Mouse (Mus musculus) megakaryocyte, embryonic 14.5 days (primary cell): ENCODE data around the gene Grin2d. TPM values are rescaled to one million over a fixed set of nuclear protein-coding genes. Genes with fewer than 3 reads are reported as not detected.
"Not testable (repeated sequence)": the region's sequence is repeated elsewhere in the genome, so short reads cannot be mapped to it uniquely, and the experiment has no call there.

Experiments
- H3K27me3 ChIP-seq: replicated peaks from 2 replicates; pipeline ENCODE3; 2012; ENCODE audit warnings: inconsistent platforms
- H3K36me3 ChIP-seq: replicated peaks from 2 replicates; pipeline ENCODE3; 2012; ENCODE audit warnings: low read length, inconsistent platforms, mixed read lengths
- H3K4me1 ChIP-seq: 2 replicates; pipeline ENCODE4 v1.6.1; 2012; ENCODE audit warnings: inconsistent platforms
- H3K4me3 ChIP-seq: replicated peaks from 2 replicates; pipeline ENCODE3; 2012; ENCODE audit warnings: moderate library complexity, mild to moderate bottlenecking, inconsistent platforms
- H3K9me3 ChIP-seq: 2 replicates; pipeline ENCODE4 v1.6.1; 2012; ENCODE audit warnings: inconsistent platforms
- FLI1 ChIP-seq: IDR thresholded peaks from 2 replicates; pipeline ENCODE4 v1.6.1; 2012; ENCODE audit warnings: low read length, inconsistent platforms, mixed read lengths
- GATA1 ChIP-seq: IDR thresholded peaks from 3 replicates; pipeline ENCODE4 v1.6.1; 2012; ENCODE audit warnings: mixed read lengths, low read length, inconsistent platforms, borderline replicate concordance
- polyA plus RNA-seq: library from polyadenylated mRNA; stranded (reverse); fragments of >175 nt; gene quantifications from 2 replicates; pipeline ENCODE4 v1.2.3, GENCODE M21; 2012; ENCODE audit warnings: low replicate concordance; ENCODE audit not compliant: insufficient read depth

Grin2d gene
- 0.31 and 2.6 TPM in 2 replicates for polyA plus RNA-seq

DNA sequence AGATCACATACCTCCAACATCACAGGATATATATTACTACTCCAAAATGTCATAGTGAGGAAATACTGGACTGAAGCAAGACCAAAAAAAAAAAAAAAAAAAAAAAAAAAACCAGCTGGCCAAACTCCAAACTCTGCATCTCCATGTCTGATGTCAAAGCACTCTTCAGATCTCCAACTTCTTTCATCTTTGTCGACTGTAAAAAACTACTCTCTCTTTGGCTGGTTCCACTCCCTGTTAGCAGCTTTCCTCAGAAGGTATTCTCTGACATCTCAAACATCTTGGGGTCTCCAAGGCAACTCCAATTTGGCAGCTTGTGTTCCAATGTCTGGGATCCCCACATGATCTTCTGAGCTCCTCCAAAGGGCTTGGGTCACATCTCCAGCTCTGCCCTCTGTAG is at the start of gene Grin2d:
Gene Grin2d (minus strand): TSS at position 101 of the 400 bp plus-strand sequence.
- not testable (repeated sequence) for H3K27me3 ChIP-seq, H3K4me3 ChIP-seq, H3K9me3 ChIP-seq
- Histone ChIP-seq H3K4me1 (peaks cover 33% of the 10 kb centered on the region), H3K36me3 (peaks cover 94% of the 10 kb centered on the region)

DNA sequence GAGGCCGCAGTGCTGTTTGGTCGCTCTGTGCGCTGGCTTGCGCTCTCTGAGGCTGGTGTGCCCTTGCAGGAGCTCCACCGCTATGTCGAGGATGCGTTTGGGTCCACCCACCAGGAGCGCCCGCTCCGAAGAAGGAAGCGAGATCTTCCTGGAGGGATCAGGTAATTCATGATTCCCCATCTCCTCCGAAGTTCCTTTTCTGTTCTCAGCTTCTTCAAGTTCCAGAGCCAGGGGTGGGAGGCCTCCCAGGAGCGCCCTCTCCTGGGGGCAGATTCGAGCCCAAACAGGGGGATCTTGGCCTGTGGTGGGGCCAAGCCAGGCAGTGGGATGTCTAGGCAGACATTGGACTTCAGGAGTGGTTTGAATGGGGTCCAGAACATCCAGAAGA is 46.2 kb upstream of the Grin2d start:
- H3K9me3 ChIP-seq: peaks cover 26% of the 10 kb centered on the region
- H3K4me1 ChIP-seq: peaks cover 54% of the 10 kb centered on the region
- H3K27me3 ChIP-seq: no peaks in the 10 kb centered on the region
- H3K36me3 ChIP-seq: peaks cover 17% of the 10 kb centered on the region
- TF ChIP-seq FLI1 (no peak), GATA1 (no peak)
- H3K4me3 ChIP-seq: peak overlapping the region; percentile 93

DNA sequence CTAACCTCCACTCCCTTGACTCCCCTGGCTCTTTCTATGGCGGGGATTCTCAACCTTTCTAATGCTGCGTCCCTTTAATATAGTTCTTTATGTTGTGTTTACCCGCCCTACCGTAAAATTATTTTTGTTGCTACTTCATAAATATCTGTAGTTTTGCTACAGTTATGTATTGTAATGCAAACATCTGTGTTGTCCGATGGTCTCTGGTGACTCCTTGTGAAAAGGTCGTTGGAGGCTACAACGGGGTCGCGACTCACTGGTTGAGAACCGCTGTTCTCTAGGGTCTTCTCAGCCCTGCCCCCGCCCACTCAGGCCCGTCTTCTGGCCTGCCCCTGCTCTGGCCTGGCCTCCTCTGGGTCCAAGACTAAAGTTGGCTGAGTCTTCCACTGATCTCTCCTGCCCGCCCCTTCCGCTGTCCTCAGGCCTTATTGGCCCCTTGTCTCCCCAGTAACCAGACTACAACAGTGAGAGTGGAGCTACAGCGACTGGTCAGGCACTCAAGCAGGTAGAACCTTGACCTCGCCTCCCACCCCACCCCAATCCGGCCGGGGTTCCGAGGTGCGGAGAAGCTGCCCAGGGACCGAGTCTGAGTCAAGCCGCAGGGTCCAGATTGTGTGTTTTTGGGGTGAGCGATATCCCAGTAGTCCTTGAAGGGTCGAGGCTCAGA is 45.7 kb upstream of the Grin2d start, which contains the start of gene Ccdc114:
Gene Ccdc114 (plus strand): TSS at position 311 of the 667 bp plus-strand sequence.
- H3K4me1 ChIP-seq: peaks cover 59% of the 10 kb centered on the region
- peaks cover 22% of the 10 kb centered on the region for H3K36me3 ChIP-seq
- peaks cover 26% of the 10 kb centered on the region for H3K9me3 ChIP-seq
- peak within 1 kb of the TSS; percentile 93 for H3K4me3 ChIP-seq
- no peak for TF ChIP-seq FLI1
- TF ChIP-seq GATA1: no peak
- H3K27me3 ChIP-seq: no peaks in the 10 kb centered on the region

DNA sequence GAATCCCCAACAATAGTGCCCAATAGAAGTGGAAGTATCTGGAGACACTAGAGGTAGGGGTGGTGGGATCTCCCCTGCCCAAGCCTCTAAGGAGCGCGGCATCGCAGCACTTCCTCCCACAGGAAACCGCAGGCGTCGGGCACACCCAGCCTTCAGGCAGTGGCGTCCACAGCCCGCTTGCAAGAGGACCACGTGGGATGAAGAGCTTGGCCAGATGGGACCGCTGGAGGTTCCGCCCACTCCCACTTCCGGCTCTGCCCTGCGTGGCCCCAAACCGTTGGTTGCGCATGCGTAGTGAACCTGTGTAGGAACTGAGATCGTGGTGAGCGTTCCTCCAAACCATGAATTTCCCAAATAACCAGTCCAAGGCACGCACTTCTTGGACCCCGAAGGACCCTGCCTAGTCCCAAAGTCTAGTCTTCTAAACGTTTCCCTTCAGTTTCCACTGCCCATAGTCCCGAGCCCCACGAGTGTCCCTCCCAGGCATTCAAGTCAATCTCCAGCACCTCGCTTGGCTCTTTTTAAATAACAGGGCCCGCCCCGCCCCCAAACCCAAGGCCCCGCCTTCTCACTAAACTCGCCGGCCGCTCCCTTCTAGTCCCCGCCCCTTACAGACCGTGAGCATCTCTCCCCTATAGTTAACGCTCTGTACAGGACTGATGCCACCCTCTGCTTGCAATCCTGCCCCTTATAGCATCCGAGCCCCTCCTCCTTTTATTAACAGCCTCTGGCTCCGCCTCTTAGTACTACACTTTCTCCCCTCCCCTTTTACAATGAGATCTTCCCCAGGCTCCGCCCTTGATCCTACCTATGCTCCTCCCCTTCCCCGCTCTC is 45.0 kb upstream of the Grin2d start:
- Histone ChIP-seq H3K9me3 (peaks cover 23% of the 10 kb centered on the region), H3K4me3 (peak overlapping the region; percentile 93), H3K4me1 (peaks cover 62% of the 10 kb centered on the region), H3K36me3 (peaks cover 27% of the 10 kb centered on the region), H3K27me3 (no peaks in the 10 kb centered on the region)
- TF ChIP-seq FLI1 (peak; percentile 91), GATA1 (no peak)

DNA sequence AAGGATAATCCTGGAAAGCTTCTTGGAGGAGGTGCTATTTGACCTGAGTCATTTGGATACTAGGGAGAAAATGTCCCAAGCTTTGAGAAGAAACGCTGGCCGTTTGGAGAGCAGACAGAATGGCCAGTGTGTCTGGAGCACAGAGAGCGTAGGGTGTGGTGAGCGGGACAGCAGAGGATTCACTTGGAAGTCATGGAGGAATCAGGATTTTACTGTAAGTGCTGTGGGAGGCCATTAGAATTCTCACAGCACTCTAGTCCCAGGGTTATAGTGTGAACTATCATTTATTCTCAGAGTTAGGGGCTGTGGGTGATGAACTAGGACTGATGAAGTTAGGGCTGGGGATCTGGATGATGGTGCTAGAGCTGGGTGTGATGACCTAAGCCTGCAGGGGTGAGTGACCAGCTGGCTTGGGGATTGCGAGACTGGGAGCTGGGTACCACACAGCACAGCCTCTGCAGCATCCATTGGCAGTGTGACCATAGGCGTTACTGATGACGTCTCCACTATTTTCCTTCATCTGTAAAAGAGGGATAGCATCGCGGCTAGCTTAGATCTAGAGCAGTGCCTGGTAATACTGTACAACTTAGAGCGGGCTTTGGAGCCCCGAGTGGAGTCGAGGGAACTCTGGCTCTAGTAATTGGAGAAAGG is 43.9 kb upstream of the Grin2d start:
- Histone ChIP-seq H3K36me3 (peaks cover 34% of the 10 kb centered on the region), H3K27me3 (no peaks in the 10 kb centered on the region), H3K9me3 (peaks cover 13% of the 10 kb centered on the region), H3K4me3 (peak overlapping the region; percentile 93), H3K4me1 (peaks cover 73% of the 10 kb centered on the region)
- TF ChIP-seq GATA1 (no peak), FLI1 (no peak)

DNA sequence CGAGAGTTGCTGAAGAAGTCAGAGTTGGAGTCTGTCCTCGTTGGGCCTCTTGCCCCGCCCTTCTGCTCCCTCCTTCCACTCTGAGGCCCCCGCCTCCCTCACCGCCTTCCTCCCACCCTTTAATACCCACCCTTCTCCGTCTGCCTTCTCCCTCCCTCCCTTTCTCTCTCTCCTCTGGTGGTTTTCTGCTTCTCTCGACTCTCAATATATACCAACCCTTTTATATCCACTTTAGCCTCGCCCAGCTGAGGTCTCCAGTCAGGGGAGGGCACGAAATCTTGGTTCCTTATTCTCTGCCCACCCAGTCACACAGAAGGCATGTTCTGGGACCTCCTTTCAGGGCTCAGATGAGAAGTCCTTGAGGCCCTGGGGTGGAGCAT is 43.1 kb upstream of the Grin2d start, which contains the start of gene Emp3:
Gene Emp3 (minus strand): TSS at position 163 of the 380 bp plus-strand sequence.
- Histone ChIP-seq H3K4me1 (peaks cover 81% of the 10 kb centered on the region), H3K4me3 (peak within 1 kb of the TSS; percentile 93), H3K36me3 (peaks cover 38% of the 10 kb centered on the region)

DNA sequence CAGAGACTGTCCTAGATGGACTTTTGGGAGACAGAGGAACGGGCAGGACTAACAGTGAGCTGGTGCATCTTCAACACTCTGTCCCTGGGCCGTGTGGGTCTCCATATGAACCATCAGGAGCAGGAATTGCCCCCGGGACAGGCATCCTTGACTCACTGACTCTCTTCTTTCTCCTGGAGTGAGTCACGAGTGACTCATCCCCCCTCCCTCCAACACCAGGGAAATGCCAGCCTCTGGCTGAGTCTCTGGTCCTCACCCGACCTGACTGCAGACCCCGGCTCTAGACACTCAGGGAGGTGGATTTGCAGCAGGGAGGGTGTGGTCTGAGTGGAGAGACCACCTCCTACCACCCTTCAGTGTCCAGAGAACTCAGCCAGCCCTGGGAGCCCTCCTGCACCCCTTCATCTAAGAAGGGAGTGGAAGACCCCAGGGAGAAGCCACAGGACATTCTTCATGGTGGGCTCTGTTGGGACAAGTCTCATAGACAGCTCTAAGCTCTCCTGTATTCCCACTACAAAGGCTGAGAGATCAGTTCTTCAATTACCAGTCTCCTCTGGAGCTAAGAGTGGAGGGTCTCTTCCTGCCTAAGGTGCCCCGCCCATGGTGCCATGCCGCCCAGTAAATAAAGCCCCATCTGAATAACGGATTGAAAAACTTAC is 42.5 kb upstream of the Grin2d start:
- peaks cover 86% of the 10 kb centered on the region for H3K4me1 ChIP-seq
- H3K36me3 ChIP-seq: peaks cover 40% of the 10 kb centered on the region
- peak overlapping the region; percentile 92 for H3K4me3 ChIP-seq
- H3K27me3 ChIP-seq: no peaks in the 10 kb centered on the region
- TF ChIP-seq FLI1 (no peak), GATA1 (no peak)
- peaks cover 6% of the 10 kb centered on the region for H3K9me3 ChIP-seq

More for the DNA sequence above, 43.1 kb upstream of the Grin2d start, which contains the start of gene Emp3:
- Histone ChIP-seq H3K9me3 (peaks cover 9% of the 10 kb centered on the region), H3K27me3 (no peaks in the 10 kb centered on the region)
- TF ChIP-seq GATA1 (no peak), FLI1 (no peak)

DNA sequence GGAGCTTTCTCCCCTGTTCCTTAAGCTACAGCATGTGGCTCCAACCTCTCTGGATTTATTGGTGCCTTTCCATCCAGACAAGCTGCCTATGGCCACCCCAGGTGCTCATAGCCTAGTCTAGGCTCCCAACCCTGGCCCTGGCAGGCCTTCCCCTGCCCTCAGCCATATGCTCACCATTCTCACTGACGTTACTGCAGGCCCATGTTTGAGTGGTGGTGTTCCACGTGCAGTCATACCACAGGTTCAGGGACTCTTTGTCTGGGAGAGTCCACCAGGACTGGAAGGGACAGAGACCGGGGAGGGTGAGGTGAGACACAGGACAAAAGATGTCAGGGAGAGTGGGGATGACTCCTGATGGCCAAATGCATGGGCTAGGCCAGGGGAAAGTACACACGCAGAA is 41.6 kb upstream of the Grin2d start:
- no peak for TF ChIP-seq FLI1
- no peak for TF ChIP-seq GATA1
- no peaks in the 10 kb centered on the region for H3K27me3 ChIP-seq
- H3K36me3 ChIP-seq: peaks cover 45% of the 10 kb centered on the region
- H3K4me3 ChIP-seq: peak overlapping the region; percentile 92
- no peaks in the 10 kb centered on the region for H3K9me3 ChIP-seq
- H3K4me1 ChIP-seq: peaks cover 86% of the 10 kb centered on the region

DNA sequence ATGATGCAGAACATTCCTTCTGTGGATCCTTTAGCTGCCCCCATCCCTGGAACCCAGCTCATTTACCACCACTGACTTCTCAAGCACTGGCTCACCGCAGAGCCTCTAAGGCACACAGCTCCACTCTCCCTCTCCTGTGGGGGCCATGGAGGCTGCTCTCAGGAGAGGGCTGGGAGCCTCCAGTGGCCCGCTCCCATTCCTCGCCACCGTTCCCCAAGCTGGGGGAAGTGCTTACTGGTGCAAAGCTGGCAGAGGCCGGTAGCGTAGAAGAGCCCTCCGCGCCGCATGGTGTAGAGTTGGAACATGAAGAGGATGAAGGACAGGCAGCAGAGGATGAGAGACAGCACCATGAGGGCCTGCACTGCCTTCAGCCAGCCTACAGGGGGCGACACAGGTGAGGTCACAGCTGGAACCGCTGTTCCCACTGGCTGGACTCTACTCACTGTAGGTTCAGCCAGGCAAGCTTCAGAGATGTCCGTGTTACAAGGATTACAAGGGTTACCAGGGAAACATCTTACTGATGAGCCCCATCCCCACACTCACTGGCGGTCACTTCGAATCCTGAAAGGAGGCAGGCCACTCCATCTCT is 41.0 kb upstream of the Grin2d start:
- H3K9me3 ChIP-seq: no peaks in the 10 kb centered on the region
- TF ChIP-seq GATA1: no peak
- TF ChIP-seq FLI1: no peak
- H3K36me3 ChIP-seq: peaks cover 51% of the 10 kb centered on the region
- peaks cover 83% of the 10 kb centered on the region for H3K4me1 ChIP-seq
- H3K27me3 ChIP-seq: no peaks in the 10 kb centered on the region
- peak overlapping the region; percentile 69 for H3K4me3 ChIP-seq
